Mouse (Mus musculus) urinary bladder, postnatal 14 days (tissue): Measurements from ENCODE around the gene Fnip1.
A peak's percentile ranks its signal among the peaks of the same experiment; 100 is the strongest.

ENCODE experiments used
- DNase-seq: peaks from one replicate; pipeline ENCODE4 v3.0.0; 2021; ENCODE audit warnings: low spot score

The Fnip1 gene

GRCm38 (mm10) chr11:54458168-54458567, 20.2 kb downstream of the Fnip1 start:
- no peak for DNase-seq

DNA sequence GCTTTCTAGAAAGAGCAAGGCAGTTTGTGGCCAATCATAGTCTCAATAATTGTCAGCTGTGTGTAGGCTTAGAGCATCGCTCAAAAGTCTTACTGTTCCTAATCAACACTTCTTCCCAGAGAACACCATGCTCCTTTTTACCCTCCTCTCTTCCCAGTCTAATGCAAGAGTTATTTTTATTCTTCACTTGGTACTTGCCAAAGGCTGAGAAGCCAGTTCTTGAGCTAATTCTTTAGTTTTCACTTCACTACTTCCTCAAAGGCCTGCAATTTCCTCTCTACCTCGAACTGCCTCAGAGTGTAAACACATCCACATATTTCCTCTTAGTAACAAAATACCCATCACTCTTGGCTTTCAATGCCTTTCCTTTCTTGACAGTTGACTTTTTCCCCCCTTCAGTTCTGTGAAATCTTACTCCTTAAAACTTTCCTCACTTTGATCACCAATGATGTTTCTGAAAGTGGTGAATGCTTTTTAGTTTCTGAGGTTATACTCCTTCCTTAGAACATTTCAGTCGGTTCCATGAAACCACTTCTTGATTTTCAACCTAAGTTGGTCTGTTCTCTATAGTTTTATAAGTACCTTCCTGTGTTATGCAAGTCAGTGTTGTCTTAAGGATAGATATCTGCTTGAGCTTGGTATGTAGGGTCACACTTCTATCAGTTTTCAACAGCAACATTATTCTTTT, 26.7 kb downstream of the Fnip1 start:
- no peak for DNase-seq

DNA sequence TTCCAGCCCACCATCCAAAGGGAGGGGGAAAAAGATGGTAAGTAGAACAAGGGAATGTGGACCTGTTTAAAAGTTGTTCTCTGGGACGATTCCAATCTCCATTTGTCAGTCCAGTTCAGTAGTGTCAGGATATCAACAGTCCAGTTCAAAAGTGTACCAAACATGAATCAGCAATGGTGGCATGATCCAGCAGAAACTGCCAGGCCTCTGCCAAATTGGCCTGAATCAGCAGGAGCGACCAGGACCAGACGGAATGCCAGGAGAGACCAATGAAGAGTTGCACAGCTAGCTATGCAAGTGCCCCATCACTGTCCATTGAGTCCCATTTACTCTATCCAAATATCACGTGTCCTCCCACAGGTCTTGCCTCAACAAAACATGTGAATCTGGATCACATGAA, 34.2 kb downstream of the Fnip1 start:
- DNase-seq: no peak

GRCm38 (mm10) chr11:54478414-54478813, 40.4 kb downstream of the Fnip1 start:
- no peak for DNase-seq

- DNase-seq: no peak
These were observed 48.0 kb downstream of the Fnip1 start for GRCm38 (mm10) chr11:54486041-54486440.

DNA sequence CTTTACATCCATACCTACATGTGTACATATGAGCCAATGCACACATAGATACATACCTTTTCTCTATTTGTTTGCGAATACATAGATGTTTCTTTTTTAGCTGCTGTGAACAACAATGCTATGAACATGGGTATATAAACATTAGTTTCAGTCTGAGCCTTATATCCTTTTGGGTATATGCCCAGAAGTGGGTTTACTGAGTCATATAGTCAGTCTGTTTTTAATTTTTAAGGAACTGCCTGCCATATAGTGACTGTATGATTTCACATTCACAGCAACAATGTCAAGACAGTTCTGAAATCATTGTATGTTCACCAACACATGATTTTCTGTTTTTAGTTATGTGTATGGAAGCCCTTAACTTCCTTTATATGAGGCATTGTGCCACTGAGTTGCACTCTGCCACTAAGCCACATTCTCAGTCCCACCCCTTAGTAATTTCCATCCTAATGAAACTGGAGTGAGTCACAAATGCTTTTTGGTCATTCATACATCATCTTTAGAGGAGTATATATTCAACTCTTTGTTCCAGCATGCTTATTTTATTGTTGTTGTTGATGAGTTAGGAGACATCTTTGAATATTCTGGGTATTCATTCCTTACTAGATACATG, 54.1 kb downstream of the Fnip1 start:
- DNase-seq: no peak

- no peak for DNase-seq
These were observed 54.6 kb downstream of the Fnip1 start for GRCm38 (mm10) chr11:54492559-54492958.

- peak; percentile 52 for DNase-seq
These were observed 61.8 kb downstream of the Fnip1 start for GRCm38 (mm10) chr11:54499838-54500237.

- no peak for DNase-seq
These were observed 64.7 kb downstream of the Fnip1 start for GRCm38 (mm10) chr11:54502546-54503245.

- no peak for DNase-seq
These were observed 75.6 kb downstream of the Fnip1 start for GRCm38 (mm10) chr11:54513584-54513983.

DNA sequence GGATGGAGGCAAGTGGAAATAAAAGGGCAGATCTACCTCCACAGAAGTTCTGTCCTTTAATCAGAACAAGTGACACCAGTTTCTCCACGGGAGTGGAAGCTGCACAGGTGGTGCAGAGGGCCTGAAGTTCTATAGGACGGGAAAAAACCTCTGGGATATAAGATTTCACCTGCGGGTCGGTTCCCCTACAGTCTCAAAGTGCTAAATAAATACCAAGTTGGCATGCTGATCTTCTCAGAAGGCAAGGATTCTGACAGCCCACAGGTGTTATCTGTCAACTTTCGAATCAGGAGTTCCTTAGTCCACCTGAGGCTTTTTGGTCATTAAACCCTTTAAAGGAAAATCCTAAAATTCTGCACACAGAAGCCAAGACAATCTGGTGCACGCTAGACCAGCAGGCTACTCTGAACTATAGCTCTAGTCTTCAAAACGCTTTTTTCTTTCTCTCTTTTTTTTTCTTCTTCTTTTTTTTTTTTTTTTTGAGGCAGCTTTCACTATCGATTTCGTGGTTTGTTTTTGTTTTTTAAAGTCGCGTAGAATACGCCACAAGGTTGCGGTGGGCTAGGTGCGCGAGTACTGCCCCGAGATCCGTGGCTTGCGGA, 84.0 kb downstream of the Fnip1 start:
- DNase-seq: no peak

DNA sequence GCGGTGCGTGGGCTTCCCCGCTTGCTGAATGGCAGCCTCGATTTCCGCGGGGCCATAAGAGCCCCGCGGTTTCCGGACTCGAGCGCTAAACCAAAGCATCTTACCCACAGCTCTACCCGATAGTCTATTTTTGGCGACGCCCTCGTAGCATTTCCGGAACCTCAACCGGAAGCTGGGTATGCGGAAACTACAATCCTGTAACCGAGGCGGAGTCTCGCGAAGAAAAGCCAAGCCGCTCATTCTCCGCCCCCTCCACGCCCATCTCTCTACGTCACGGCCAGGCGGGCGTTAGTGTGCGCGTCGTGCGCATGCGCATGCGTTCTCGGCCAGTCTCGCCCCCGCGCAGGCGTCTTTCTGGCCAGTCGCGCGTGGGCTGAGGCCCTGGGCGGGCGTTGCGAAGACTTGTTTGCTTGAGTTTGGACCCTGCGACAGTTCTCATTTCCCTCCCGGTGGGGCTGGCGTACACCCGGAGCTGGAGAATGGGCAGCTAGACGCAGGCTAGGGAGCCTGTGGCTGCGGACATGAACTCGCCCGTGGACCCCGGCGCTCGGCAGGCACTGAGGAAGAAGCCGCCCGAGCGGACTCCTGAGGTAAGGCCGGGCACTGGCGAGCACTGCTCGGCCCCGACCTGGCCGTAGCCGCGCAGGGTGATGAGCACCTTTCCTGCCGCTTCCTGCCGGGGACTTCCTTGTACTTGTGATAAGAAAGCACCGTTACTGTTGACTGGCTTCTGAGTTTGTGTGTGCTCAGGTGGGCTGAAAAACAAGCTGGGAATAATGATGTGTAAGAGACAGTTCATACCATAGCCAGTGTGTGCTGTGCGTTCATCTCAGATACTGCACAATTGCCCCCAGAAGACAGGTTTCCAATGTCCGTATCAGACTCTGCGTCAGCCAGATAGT, 84.8 kb downstream of the Fnip1 start, which contains the start of gene Rapgef6:
TSS of gene Rapgef6 (plus strand) at position 319 of the 902 bp plus-strand sequence.
- DNase-seq: peak; percentile 98

DNA sequence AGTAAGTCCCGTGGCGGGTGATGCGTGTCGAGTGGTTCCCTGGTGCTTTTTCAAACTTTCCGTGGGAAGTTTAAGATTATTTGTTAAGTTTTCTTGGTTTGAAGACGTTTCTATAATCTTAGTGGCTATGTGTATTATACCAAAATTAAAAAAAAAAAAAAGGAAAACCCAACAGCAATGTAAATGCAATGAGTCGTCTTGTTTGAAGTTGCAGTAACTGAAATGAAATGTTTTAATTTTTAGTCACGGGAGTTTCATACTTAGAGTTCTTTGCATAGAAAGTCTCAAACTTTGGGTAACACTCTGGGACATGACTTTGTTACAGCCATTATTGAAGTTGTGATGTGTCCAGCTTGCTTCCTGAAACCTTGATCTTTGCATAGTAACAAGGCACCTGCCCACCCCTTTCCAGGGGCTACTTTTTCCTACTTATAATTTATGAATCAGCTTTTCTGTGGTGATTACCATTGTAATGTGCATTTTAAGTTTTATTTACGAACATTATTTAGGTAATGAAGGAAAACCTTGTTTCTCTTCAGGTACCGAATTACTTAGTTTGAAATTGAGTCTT, 85.5 kb downstream of the Fnip1 start:
- DNase-seq: no peak

DNA sequence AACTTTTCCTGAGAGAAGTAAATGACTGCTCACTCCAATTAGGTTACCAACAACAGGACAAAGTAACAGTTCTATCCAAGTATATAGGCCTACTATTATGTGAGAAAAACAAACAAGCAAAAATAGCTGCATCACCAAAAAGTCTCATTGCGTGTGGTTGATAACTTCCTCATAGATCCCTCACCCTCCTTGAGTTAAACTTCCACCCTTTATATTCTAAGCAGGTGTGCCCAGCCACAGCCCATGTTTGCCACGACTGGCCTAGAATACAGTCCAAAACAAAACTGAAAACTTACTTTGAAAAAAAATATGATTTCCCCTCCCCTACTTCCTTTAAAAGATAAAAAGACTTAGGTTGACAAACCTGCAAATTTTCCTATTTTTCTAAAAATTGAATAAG, 90.0 kb downstream of the Fnip1 start:
- no peak for DNase-seq

DNA sequence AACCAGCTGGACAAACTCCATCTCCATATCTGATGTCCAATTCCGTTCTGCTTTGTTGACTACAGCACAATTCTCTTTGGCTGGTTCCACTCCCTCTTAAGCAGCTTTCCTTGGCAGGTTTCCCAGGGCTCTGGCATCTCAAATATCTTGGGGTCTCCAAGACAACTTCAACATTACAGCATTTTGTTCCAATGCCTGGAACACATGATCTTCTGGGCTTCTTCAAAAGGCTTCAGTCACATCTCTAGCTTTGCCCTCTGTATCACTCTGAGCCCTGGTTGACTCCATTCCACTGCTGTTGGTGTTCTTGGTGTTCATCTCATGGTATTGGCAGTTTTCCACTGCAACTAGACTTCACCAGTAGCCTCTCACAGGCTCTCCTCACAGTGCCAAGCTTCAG, 92.4 kb downstream of the Fnip1 start:
- DNase-seq: peak; percentile 58

DNA sequence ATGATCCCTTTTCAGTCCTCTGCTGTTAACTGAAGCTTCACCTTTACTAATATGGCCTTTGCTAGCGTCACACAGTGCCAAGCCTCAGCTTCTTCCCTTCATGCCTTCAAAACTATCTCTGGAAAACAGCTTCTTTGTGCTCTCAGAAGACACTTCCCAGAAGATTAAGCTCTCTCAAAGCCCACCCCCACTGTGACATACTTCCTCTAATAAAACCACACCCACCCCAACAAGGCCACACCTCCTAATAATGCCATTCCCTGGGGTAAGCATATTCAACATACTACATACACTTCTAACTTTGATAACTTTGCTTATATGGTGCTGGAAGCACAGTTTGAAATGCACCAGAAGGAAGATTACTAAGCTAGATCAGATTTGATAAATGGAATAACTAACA, 92.9 kb downstream of the Fnip1 start:
- DNase-seq: no peak

DNA sequence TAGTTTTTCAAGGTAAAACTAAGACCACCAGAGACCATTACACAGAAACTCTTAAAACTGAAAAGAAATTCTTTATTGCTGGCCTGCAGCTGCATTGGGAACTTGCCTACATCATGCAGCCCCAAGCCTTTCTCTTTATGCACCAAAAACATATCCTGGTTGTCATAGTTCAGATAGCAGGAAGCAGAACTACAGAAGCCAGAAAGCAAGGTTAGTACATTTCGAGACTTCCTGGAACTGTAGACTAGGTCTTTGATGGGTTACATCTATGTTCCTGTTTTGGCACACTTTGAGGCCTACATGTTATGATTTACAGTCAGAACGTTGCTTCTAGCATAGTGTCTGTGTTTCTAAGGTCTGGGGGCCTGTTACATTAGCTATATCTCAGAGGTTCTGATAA, 95.8 kb downstream of the Fnip1 start:
- DNase-seq: no peak

GRCm38 (mm10) chr11:54534871-54535270, 96.9 kb downstream of the Fnip1 start:
- DNase-seq: peak; percentile 75

DNA sequence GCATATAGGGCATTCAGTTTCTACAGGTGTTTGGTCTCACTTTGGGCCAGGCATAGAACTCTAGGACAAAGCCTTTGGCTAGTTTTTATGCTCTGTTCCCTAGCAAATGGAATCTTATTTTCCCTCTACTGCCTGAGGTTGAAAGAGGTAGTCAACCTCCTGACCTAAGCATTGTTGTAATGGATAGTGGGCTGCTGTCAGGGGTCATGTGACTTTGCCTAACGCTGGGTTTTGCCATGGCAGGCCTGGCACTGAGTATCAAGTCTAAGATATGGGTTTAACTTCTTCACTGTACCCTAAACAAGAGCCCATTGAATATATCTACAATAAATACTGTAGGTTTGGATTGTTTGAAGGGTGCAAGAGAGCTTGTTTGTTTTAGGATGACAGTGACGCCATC, 101.0 kb downstream of the Fnip1 start:
- no peak for DNase-seq

DNA sequence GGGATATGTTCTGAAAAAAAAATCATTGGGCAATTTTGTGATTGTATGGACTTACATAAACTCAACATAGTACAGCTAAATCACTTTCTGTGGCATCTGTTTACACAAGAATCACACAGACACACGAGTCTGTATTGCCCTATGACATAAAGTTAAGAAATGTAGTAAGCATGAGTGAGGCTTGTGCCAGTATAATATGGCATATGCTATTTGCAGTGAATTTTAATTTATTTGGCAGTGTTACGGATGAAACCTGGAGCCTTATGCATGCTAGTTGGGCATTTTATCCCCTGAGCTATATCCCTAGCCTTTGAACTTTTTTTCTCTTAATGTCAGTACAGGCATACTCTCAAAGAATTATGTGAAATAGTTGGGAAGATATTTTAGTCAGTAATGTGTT, 101.5 kb downstream of the Fnip1 start:
- DNase-seq: no peak

DNA sequence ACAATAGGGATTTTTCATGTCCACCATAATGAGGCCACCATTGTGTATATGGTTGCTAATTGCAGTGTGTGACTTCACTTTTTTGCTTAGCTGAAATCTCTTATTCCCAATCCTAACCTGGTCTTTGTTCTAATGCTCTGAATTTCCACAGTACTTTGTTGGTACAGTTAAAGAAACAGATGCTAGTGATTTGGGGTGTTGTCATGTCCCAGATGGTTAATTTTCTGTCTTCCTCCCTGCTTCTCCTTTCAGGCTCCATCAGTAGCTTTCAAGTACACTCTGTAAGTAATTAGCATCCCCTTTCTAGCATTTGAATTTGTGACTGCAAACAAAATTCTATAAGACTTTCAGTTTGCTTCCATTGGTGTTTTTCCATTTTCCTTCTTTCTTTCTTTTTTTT, 102.3 kb downstream of the Fnip1 start:
- no peak for DNase-seq

DNA sequence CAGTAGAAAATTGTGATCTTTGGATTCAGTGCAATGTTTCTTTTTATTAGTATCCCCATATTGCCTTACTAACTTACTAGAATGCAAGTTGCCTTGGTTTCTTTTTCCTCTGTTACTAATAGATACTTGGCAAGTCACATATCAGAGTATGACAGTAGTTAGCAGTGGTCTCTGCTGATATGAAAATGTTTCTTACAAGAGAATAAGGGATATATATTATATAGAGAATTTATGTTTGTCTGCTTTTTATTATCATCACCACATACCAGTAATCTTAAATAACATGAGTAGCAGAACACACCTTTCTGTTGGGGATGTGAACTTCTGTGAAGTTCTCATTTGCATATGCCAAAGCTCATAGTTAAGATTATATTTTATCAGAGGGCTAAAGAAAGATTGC, 104.4 kb downstream of the Fnip1 start:
- DNase-seq: no peak
